Mouse (Mus musculus) neural tube, embryonic 13.5 days (tissue): Measurements from ENCODE around the gene Gm21797. TPM values are rescaled to one million over a fixed set of nuclear protein-coding genes. Genes with fewer than 3 reads are reported as not detected.
"Not testable (repeated sequence)": the region's sequence is repeated elsewhere in the genome, so short reads cannot be mapped to it uniquely, and the experiment has no call there.

ENCODE experiments used
- ATAC-seq: fragments of 200-750 bp; cut with Nextera tagmentation; 2 replicates; pipeline ENCODE4 v1.8.0; 2017; ENCODE audit warnings: low read depth, mild to moderate bottlenecking, moderate TSS enrichment, moderate library complexity
- H3K27ac ChIP-seq: fragments of 300-500 bp; sonication (generic); replicated peaks from 2 replicates; pipeline ENCODE4 v1.5.1; 2015; ENCODE audit warnings: moderate library complexity, mild to moderate bottlenecking, inconsistent platforms
- H3K27me3 ChIP-seq: fragments of 300-500 bp; sonication (generic); 2 replicates; pipeline ENCODE4 v1.6.1; 2015; ENCODE audit warnings: mild to moderate bottlenecking, inconsistent platforms
- H3K36me3 ChIP-seq: fragments of 300-500 bp; sonication (generic); 2 replicates; pipeline ENCODE4 v1.6.1; 2015; ENCODE audit warnings: mild to moderate bottlenecking, inconsistent platforms
- H3K4me1 ChIP-seq: fragments of 300-500 bp; sonication (generic); replicated peaks from 2 replicates; pipeline ENCODE4 v1.6.1; 2015; ENCODE audit warnings: inconsistent platforms
- H3K4me2 ChIP-seq: fragments of 300-500 bp; sonication (generic); 2 replicates; pipeline ENCODE4 v1.6.1; 2015; ENCODE audit warnings: inconsistent platforms, mild to moderate bottlenecking, moderate library complexity
- H3K4me3 ChIP-seq: fragments of 300-500 bp; sonication (generic); 2 replicates; pipeline ENCODE4 v1.5.1; 2015; ENCODE audit warnings: mild to moderate bottlenecking, inconsistent platforms
- H3K9ac ChIP-seq: fragments of 300-500 bp; sonication (generic); 2 replicates; pipeline ENCODE4 v1.6.1; 2015; ENCODE audit warnings: moderate library complexity, mild to moderate bottlenecking, inconsistent platforms
- H3K9me3 ChIP-seq: fragments of 300-500 bp; sonication (generic); 2 replicates; pipeline ENCODE4 v1.6.1; 2016; ENCODE audit warnings: inconsistent platforms
- WGBS: fragments of 180-500 bp; shearing (Covaris S2); methylation state at CpG from one replicate; pipeline ENCODE4 v1.1.7; 2015; 5-methylcytosine and 5-hydroxymethylcytosine counted together
- polyA plus RNA-seq: library from polyadenylated mRNA; unstranded; fragments of >200 nt; fragmentation: Nextera tagmentation; extraction: Ambion mirVana; gene quantifications from 2 replicates; pipeline ENCODE4 v1.2.1, GENCODE M21; 2015

Gene Gm21797
- polyA plus RNA-seq: not detected in 2 replicates

DNA sequence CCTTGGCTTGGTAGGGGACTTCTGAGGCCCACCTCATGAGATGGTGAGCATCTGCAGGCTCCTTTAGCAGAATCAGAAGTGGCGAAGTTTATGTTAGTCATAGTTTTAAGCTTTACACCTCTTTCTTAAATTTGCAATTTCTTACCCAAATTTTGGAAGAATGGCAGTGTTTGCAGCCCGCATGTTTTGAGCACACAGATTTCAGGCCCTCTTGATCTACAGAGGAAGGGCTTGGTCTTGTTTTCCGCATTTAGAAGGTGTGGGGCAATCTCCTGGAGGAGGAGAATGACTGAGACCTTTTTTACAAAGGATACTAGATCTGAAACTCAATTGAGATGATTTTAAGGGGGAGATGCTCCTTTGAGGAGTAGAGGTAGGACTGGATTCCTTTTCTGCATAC lies at the start of gene Gm21797:
Gm21797 (minus strand) TSS at position 101 of the 400 bp plus-strand sequence.
- H3K36me3 ChIP-seq, ATAC-seq, H3K4me3 ChIP-seq, H3K27me3 ChIP-seq, H3K9ac ChIP-seq, H3K4me1 ChIP-seq, H3K4me2 ChIP-seq, H3K27ac ChIP-seq, H3K9me3 ChIP-seq: not testable (repeated sequence)
- no CpG with 5 or more reads among the region's 3 CpGs for WGBS

DNA sequence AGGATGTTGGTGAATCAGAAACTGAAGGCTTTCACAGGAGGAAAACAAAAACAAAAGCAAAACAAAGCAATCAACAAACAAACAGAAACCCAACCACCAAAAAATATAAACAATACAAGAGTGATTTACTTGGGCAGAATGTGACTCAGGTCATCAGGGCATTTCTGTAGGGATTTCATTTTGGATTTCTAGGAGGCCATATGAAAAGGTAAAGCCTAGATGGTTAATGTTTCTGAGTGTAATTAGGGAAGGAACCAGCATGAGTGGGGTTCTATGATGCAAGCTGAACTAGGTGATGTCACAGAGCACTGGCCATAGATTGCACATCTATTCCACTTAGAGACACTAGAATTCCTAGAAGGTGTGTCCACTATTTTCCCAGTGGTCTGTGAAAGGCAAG lies 29.0 kb upstream of the Gm21797 start, which contains the start of gene Gm20795:
Gm20795 (plus strand) TSS at position 301 of the 400 bp plus-strand sequence.
- not testable (repeated sequence) for H3K4me1 ChIP-seq, H3K27ac ChIP-seq, H3K9ac ChIP-seq, H3K4me2 ChIP-seq, H3K36me3 ChIP-seq, ATAC-seq, H3K9me3 ChIP-seq, H3K4me3 ChIP-seq, H3K27me3 ChIP-seq

Other genes starting within 250 kb of the Gm21797 start
- gene Gm21852, start 123.8 kb downstream of the Gm21797 start, polyA plus RNA-seq: not detected in 2 replicates
- gene Gm20795, start 29.1 kb upstream of the Gm21797 start, polyA plus RNA-seq: not detected in 2 replicates